Mouse (Mus musculus) cerebellum, postnatal 4 days (tissue): ENCODE results near the gene Fgfr2.

ENCODE experiments used
- DNase-seq, 2 experiments: peaks; one replicate each; pipeline ENCODE4 v3.0.0; 2022; ENCODE audit warnings: low spot score in 2 of 2, mixed read lengths in 1 of 2

The Fgfr2 gene

GRCm38 (mm10) chr7:132803336-132803735, 319.8 kb downstream of the Fgfr2 start:
- peak in 1 of 2 experiments; percentile 1 for DNase-seq

- DNase-seq = no peak
Observed at GRCm38 (mm10) chr7:132802691-132803090, 320.5 kb downstream of the Fgfr2 start.

- no peak for DNase-seq
Observed at GRCm38 (mm10) chr7:132802066-132802465, 321.1 kb downstream of the Fgfr2 start.

- peak in 1 of 2 experiments; percentile 4 for DNase-seq
Observed at GRCm38 (mm10) chr7:132801509-132801908, 321.6 kb downstream of the Fgfr2 start.

- DNase-seq = peak in 1 of 2 experiments; percentile 15
Observed at GRCm38 (mm10) chr7:132800868-132801267, 322.3 kb downstream of the Fgfr2 start.

GRCm38 (mm10) chr7:132799119-132800016, 323.8 kb downstream of the Fgfr2 start:
- DNase-seq = peak in 1 of 2 experiments; percentile 8

GRCm38 (mm10) chr7:132795141-132795540, 328.0 kb downstream of the Fgfr2 start:
- DNase-seq = no peak

GRCm38 (mm10) chr7:132793467-132793866, 329.7 kb downstream of the Fgfr2 start:
- DNase-seq = no peak

- DNase-seq = no peak
Observed at GRCm38 (mm10) chr7:132790447-132791219, 332.5 kb downstream of the Fgfr2 start.

GRCm38 (mm10) chr7:132788826-132789225, 334.3 kb downstream of the Fgfr2 start:
- no peak for DNase-seq

- DNase-seq = no peak
Observed at GRCm38 (mm10) chr7:132787496-132788190, 335.5 kb downstream of the Fgfr2 start.

GRCm38 (mm10) chr7:132787022-132787421, 336.1 kb downstream of the Fgfr2 start:
- no peak for DNase-seq

GRCm38 (mm10) chr7:132786522-132786921, 336.6 kb downstream of the Fgfr2 start:
- no peak for DNase-seq

- DNase-seq = no peak
Observed at GRCm38 (mm10) chr7:132786011-132786410, 337.1 kb downstream of the Fgfr2 start.

GRCm38 (mm10) chr7:132784101-132784500, 339.0 kb downstream of the Fgfr2 start:
- no peak for DNase-seq

GRCm38 (mm10) chr7:132781850-132782249, 341.3 kb downstream of the Fgfr2 start:
- no peak for DNase-seq

- DNase-seq = peak in 1 of 2 experiments; percentile 22
Observed at GRCm38 (mm10) chr7:132781130-132781814, 341.9 kb downstream of the Fgfr2 start.

- peak in 1 of 2 experiments; percentile 32 for DNase-seq
Observed at GRCm38 (mm10) chr7:132780611-132781010, 342.5 kb downstream of the Fgfr2 start.

GRCm38 (mm10) chr7:132778630-132779029, 344.5 kb downstream of the Fgfr2 start:
- no peak for DNase-seq

- DNase-seq = no peak
Observed at GRCm38 (mm10) chr7:132777728-132778453, 345.3 kb downstream of the Fgfr2 start.

- no peak for DNase-seq
Observed at GRCm38 (mm10) chr7:132777117-132777516, 346.0 kb downstream of the Fgfr2 start.
